ENCODE assay signal across 20 mouse cellular contexts in the genomic region with DNA sequence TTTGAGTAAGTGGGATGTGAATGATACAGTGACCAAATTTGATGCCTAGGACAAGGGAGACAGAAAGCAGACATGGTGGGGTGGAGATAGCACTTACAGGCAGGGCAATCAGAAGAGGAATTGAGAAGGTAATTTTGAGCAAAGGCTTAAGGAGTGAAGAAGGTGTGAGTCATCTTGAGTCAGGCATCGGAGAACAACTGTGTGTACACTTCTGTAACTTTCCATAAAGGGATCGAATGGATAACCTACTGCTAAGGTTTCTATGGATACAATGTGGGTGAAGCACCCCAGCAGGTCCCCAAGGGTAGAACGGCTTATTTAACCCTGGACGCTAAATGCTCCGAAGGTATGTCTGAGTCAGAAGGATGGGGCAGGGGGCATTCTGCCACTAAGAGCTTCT.
"Had no signal": no experiment of that assay in that cellular context is flagged by ENCODE, and none has a peak within 500 bp of the region (broad histone marks: within the 10 kb centered on the region; RNA-seq: fewer than 3 reads in every experiment).

No protein-coding gene starts in this region.

- ATAC-seq: liver, embryonic 12.5 days had no signal

- H3K27ac ChIP-seq: limb, embryonic 10.5 days; limb, embryonic 13.5 days; liver, embryonic 12.5 days; liver, embryonic 15.5 days; lung, embryonic 15.5 days; neural tube, embryonic 12.5 days; neural tube, embryonic 15.5 days had no signal

- DNase-seq: kidney, adult 9 months; kidney, postnatal 14 days; kidney, postnatal 4 days; liver; lung, adult 18-20 months; lung, postnatal 10 days; lung, postnatal 4 days; midbrain, embryonic 14.5 days; retina, postnatal 1 day; right cerebral cortex, postnatal 25 days; spleen, adult 18-20 months; thymus, adult 18-20 months; thymus, postnatal 36 days had no signal

- H3K4me1 ChIP-seq: liver, embryonic 12.5 days; liver, embryonic 15.5 days; lung, embryonic 15.5 days; neural tube, embryonic 12.5 days; neural tube, embryonic 15.5 days had no signal

- H3K4me3 ChIP-seq: limb, embryonic 10.5 days; limb, embryonic 13.5 days; liver, embryonic 12.5 days; liver, embryonic 15.5 days; lung, embryonic 15.5 days; neural tube, embryonic 12.5 days; neural tube, embryonic 15.5 days had no signal
